Mouse (Mus musculus) left cerebral cortex, postnatal 14 days (tissue): ENCODE data around the gene Vasp. TPM values are rescaled to one million over a fixed set of nuclear protein-coding genes. Genes with fewer than 3 reads are reported as not detected.
A peak's percentile ranks its signal among the peaks of the same experiment; 100 is the strongest.

Experiments
- DNase-seq, 2 experiments: peaks; one replicate each; pipeline ENCODE4 v3.0.0; 2021 to 2022; ENCODE audit warnings: low spot score in 2 of 2, mixed read lengths in 1 of 2
- intact Hi-C: fragments of 180-260 bp; cut with DNase I; formaldehyde crosslinking; loops from one replicate; pipeline ENCODE4 v1.15.1; 2025
- long read RNA-seq, 2 experiments: library from polyadenylated mRNA; stranded (forward); transcript quantifications; one replicate each; pipeline ENCODE4 v2.0.0; 2021
- total RNA-seq, 2 experiments: library from RNA; stranded (reverse); gene quantifications; 2 replicates each; pipeline ENCODE4 v1.2.3; 2021

Vasp gene
- total RNA-seq = 10 to 100 TPM; 18.4 to 21.1 TPM
- long read RNA-seq, experiment 1, partial matches to known transcripts = 0 of 2 reads
- long read RNA-seq, experiment 1, other reads (novel, unspliced or antisense) = 0 of 2 reads
- long read RNA-seq, experiment 2, partial matches to known transcripts = 1 of 4 reads
- long read RNA-seq, experiment 2, other reads (novel, unspliced or antisense) = 0 of 4 reads

DNA sequence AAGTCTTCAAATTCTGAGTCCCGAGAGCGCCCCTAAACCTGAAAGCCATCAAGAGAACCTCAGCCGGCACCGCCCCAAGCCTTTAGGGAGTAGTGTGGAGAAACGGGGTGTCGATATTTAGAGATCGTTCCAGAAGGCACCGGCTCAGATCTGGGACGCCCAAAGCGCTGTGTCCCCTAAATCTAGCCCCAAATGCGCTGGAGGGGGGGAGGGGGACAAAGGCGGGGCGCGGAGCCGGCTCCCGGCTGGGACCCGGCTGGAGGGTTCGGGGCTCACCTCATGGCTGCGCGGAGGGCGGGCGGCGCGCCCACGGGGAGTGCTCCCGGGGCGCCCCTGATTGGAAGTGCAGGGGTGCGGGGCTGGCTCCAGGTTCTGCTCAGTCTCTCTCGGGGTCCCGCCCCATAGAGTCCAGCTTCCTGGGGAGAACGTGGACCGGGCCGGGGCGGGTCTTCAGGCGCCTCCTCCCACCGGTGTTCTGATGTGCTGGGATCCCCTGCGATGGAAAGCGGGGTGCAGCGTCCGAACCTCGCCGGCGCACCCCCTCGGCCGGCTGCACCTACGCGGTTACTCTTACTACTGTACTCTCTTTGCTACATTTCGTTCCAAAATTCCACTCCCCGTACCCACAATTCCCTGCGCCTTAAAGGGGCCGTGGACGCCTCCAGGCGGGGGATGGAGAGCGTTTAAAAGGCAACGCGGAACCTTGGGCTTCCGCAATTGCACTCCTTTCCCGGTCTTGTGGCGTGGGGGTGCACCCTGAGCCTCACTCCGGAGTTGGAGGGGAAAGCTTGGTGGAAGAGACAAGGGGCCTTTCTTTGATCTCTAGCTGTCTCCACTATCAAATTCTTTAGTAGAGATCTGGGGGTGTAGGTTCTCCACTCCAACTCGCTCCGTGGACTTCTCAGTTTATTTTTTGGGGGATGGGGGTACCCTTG, at the start of gene Vasp:
TSS of gene Vasp (minus strand) at position 580 of the 935 bp plus-strand sequence.
- intact Hi-C loops = no loop called here
- peak; percentile 75 to 87 for DNase-seq

DNA sequence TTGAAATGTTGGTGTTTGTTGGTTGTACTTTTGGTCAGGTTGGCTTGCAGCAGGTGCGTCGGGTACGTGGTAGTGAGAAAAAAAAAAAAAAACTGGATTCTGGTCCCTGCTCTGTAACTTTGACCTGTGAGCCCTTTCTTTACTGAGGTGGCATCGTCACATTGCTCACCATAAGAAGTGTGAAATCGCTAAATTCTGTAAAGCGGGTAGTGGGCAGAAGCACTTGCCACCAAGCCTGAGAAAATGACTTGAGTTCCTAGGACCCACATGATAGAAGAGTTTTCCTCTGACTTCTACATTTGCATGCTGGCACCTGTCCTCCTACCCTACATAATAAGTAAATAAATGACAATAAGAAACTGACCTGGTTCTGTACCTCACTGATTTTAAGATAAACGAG, 49.0 kb upstream of the Vasp start:
- DNase-seq = no peak
- intact Hi-C loops = no loop called here

DNA sequence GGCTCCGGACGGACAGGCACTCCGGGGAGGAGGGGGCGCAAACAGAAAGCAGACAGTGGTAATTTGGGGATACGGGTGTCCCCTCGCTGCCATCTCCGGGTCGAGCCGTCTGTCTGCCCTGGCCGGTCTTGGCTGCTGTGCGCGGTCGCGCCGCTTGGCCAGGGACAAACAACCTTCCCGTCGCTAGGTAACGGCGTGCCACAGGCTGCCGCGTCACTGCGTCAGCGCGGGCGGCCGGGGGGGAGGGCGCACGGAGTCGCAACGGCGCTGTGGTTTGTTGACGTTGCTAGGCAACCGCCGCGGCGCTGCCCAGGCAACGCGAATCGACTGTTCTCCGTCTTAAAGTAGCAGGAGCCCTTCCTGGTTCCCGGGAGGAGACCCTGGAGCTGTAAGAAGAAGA, 48.3 kb upstream of the Vasp start:
- intact Hi-C loops = no loop called here
- DNase-seq = peak; percentile 95 to 97

DNA sequence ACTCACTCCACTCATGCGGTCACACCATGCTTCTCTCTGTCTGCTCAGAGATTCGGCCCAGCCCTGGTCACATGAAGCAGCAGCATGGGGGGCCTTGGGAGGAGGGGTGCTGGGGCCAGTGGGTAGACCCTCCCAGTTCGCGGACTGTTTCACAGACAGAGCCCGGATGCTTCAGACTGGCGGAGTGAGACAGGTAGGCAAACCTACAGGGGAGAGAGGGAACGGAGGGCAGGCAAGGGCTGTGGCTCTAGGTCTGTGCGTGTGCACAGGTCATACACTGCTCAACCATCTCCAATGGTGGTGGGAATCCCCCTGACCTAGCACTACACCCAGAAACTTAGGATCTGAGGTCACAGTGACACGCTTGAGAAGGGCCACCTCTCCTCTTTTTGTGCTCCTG, 47.8 kb upstream of the Vasp start:
- DNase-seq = peak in 1 of 2 experiments; percentile 43
- intact Hi-C loops = no loop called here

DNA sequence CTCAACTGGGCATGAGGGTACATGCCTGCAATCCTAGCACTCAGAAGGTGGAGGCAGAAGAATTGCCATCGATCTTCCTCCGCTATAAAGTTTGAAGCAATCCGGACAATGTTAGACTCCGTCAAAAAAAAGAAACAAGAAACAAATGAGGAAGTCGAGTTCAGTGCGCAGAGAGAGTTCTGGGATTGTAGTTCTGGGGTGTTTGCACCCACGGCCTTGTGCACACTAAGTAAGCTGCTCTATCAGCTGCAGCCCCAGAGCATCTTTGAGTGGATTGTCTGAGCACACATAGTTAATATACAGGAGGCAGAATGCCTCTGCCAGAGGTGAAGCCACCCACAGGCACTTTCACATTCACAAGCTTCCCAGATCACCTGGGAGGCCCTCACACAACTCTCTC, 47.1 kb upstream of the Vasp start:
- intact Hi-C loops = no loop called here
- DNase-seq = no peak

DNA sequence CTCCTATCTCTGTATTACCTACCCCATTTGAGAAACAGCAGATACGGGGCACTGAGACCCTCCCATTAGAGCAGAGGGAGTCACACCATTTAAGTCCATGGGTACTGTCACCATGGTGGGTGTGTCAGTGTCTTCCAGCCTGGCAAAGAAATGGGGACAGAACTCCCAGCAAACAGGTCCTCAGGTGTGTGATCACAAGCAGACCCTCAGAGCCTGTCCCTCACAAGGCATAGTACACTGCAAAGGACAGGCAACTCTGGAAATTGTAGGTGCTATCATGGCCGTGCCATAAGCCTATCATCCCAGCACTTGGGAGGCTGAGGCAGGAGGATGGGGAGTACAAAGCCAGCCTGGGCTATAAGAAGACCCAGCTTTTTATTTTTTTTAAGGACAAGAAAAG, 46.6 kb upstream of the Vasp start:
- intact Hi-C loops = no loop called here
- no peak for DNase-seq

DNA sequence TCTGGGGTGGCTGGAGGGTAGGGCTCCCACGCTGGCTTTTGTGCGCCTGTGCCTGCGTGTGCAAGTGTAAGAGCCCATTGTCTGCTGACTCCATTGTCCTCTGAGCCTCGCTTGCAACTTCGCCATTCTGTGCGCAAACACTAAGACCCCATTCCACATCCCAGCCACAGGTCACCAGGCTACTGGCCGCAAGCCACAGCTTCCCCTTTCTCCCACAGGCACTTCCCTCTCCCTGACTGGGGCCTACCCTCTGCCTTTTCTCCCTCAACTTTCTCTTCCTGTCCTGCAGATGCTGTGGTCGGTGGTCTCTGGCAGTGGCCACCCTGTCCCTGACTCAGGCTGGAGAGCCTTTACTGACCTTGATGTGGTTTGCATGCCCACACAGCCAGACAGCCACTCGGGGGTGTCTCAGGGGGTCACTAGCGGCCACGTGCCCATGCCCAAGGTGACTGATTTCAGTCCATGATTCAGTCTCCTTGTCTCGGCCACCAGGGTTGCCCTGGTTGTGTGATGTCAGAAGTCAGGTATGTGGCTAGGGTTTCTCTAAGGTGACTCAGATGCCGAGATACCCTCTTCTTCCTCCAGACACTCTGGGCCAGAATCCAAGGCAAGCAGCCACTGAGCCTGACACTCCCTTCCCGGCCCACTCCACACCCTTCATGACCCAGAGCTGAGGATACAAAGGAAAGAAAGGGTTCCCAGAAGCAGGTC, 45.0 kb upstream of the Vasp start:
- DNase-seq = no peak
- intact Hi-C loops = no loop called here

DNA sequence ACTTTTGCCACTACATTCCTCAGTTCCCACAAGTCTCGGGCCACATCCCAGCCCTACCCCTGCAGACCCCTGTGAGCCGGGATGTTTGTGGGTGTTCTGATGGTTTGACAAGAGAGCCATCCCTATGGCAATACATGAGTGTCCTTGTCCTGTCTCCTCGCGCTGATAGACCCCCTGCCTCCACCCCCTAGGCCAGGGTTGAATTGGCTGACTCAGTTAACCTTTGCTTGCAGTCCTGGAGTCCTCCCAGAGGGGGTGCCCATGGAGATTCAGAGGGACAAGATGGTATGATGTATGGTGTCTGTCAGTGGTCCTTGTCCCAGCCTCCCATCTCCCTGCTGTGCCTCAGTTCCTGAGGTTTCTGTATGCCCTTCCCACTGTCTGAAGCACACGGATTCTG, 42.4 kb upstream of the Vasp start:
- DNase-seq = no peak
- intact Hi-C loops = no loop called here

DNA sequence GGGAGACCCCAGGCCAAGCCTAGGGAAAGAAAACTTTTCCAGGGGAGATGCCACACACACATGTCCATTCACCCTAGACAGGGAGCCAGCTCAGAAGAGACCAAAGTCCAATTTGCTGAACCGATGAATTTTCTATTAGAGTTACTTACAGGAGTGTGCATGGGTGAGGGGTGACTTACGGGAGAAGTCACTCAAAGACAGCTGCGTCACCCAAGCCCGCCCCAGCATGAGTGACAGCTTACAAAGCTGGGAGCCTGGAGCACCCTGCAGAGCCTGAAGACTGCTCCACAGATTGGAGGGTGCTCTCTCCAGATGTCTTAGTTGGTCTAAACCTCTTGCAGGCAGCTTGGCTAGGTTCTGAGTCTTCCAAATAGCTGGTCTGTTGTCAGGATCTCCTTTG, 40.4 kb upstream of the Vasp start:
- no peak for DNase-seq
- intact Hi-C loops = no loop called here

DNA sequence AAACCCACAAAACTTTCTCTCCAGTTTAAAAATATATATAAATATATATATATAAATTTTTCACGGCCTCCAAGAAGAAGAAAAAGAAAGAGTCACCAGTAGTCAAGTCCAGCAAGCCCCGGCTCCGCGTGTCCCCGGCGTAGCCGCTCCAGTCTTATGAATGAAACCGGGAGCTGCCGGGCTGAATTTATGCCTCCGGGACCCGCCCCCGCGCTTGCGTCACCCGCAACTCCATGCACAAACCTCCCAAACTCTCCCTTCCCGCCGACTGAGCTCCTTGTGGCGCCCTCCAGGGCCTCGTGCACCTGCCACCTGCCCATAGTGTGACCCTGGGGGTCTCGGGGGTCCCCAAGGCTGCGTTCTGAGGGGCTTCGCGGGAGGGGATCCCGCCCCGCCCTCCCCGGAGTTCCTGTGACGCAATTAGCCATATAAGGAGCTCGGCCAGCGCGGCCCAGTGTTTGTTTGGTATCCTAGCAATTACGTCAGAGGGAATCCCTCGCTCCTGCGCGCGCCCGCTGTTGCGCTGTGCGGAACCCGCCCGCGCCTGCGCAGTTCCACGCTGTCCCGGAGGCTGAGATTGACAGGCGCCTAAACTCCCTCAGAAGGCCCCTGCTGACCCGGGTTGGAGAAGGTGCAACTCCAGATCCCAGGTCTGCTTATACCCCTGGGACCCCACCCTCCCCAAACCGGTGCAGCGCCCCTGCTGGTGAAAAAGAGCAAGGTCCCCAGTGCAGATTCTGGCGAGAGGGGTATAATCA, 38.4 kb upstream of the Vasp start, which contains the start of gene Fosb:
TSS of gene Fosb (minus strand) at position 168 of the 758 bp plus-strand sequence.
- peak; percentile 97 for DNase-seq
- intact Hi-C loops = no loop called here

DNA sequence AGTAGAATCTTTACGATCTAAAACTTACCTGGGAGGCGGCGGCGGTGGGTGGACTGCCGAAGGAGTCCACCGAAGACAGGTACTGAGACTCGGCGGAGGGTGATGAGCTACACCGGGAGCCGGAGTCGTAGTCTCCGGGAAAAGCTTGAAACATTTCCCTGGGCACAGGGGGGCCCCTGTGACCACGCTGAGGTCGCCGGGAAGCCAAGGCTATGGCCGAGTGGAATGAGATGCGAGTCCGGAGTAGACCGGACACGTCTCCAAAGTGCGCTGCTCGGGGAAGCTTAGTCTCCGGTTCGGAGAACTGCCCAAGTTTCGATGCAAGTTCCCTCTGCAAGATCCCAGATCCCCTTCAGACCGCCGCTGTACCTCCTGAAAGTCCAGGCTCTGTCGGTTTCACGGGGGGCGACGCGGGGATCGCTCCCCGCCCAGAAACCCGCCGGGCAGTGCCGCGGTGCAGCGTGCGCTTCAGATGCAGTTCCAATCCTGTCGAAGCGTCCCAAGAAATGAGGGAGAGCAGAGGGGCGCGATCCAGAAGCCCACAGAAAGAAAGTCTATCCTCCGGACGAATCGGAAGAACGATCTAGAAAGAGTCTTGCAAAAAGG, 37.8 kb upstream of the Vasp start:
- intact Hi-C loops = no loop called here
- DNase-seq = no peak

DNA sequence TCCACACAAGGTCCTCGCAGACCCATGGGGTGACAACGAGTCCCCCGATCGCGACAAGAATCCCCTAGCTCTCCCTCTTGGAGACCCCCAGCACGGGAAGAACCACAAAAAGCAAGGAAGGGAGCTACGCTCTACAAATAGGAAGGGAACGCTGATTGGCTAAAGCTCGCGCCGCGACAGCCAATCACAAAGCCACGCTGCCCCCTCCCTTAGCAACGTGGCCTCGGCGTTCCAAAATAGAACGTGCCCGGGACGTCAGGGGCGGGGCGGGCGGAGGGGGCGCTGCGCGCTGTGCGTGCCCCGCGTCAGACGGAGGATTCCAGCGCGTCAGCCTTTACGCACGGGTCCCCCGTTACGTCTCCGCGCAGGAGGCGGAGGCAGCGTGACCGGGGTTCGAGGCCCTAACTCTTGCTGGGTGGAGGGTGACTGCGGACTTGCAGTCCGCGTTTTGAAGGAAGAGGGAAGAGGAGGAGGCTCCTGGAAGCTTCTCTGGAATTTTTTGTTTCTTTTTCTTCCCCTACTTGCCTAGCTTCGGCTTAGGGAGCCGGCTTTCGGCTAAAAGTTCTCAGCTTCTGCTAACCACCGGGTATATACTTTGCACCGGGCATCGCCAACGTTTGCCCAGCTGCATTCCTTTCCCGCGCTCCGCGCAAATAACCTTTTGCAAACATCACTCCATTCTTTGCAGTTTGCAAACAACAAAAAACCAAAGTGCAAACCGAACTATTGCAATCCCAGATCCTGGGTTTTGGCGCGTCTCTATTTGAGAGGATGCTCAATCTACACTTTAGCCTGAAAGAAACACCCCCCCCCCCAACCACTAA, 37.0 kb upstream of the Vasp start:
- intact Hi-C loops = no loop called here

DNA sequence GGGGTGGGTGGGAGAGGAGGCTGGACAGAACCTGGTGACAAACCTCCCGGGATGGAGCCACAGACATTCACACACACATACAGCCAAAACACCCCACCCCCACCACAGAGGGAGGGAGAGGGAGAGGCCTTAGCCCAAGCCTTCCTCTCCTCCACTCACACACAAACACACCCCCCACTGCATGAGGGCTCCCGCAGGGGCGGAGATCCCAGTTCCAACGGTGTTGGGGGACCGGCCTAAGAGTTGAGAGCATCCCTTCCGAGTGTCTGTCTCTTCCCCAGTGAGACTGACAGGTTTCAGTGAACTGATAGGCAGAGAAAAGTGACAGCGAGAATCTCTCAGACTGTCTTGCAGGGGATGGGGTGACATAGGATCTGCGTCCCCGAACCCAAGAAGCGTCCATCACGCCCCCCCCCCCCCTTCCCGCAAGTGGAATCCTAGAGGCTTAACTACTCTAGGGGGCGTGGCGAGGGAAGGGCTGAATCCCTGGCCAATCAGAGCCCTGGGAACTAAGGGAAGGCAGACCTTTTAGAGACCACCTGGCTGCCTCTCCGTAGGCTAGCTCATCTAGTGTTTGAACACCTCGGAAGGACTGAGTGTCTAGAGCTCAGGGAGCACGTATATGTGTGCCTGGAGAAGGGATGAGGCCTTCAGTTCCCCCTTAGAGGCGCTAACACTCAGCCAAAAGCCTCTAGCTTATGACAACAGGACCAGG, 36.3 kb upstream of the Vasp start:
- intact Hi-C loops = no loop called here
- DNase-seq = peak; percentile 80 to 83

More for the DNA sequence above, 37.0 kb upstream of the Vasp start:
- DNase-seq = peak; percentile 96 to 97

DNA sequence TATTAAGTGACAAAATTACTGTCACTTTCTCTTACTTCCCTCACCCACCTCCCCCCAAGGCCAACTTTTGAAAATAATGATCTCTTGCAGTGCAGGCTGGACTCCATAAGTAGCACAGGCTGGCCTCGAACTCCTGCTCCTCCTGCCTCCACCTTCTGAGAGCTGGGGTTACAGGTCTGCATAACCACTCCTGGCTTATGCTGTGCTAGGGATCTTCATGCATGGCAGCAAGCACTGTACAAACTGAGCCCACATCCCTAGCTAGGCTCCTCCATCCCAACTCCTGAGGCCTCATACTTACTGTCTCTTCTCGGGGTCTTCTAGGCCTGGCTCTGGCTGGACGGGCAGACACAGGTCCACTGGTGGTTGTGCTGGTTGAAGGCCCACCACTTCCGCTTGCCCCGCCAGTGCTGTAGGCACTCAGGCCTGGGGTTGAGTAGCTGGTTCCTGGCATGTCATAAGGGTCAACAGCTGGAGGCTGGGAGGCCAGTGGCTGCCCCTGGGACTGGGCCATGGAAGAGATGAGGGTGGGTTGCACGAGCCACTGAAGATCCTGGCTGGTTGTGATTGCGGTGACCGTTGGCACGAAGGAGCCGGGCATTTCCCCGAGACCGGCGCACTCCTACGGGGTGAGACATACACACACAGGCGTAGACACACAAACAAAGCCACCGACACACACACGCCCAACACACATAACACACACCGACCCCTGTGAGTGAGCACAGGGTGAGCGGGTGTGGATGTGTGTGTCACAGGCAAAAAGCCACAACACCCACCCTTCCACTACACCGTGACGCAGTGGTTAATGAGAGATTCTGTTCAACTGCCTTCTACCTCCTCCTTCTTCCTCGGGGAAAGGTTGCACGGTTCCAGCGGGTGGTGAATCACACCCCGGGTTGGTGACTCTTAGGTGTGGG, 35.5 kb upstream of the Vasp start:
- intact Hi-C loops = no loop called here
- DNase-seq = no peak

DNA sequence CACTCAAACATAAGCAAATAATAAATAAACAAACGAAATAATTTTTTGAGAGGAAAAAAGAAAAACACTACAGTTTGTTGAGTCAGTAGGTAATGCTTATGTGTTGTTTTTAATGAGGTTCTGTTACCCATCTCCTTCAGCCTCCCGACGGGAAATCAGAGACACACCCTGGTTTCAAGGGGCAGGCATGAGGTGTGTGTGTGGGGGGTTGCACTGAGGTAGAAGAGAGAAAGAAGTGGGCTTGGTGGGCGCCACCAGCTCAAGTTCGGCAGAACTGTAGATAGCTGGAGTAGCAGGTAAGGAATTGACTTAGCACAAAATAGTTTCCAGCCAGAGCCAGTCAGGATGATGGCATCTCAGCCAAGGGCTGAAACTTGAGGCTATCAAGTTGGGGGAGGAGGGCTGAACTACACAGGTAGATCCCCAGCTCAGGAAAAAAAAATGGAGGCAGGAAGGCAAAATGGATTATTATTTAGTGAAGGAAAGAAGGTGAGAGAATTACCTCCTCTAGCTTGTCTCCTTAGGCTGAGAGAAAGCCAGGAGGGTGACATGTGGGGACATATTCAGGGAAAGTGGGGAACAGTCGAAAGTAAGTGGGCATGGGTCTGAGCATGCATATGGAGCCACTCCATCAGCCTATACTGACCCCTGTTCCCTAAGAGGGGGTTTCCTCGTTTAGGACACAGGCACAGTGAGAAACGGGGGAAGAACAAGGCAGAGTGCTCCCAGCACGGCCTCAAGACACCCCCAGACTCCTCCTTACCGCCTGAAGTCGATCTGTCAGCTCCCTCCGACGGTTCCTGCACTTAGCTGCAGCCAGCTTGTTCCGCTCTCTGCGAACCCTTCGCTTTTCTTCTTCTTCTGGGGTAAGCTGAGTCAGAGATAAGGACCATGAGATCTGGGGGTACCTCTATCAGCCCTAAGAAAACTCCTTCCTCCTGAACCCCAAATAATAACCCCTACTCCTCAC, 34.5 kb upstream of the Vasp start:
- DNase-seq = no peak
- intact Hi-C loops = no loop called here

DNA sequence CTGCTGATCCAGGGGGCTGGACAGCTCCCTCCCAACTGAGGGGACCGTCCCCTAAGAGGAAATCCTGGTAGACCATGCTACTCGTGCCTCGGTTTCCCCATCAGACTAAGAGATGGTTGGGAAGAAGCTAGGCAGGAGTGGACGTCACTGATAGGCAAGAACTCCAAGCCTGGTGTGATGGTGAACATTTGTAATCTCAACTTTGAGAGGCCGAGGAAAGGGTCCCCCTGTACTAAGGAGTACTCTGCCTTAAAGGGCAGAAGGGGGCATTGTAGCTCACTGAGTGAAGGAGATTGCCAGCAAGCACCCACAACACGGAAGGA, 33.8 kb upstream of the Vasp start:
- intact Hi-C loops = no loop called here
- DNase-seq = no peak
